Mouse (Mus musculus) heart, embryonic 14.5 days (tissue): ENCODE data around the gene Rab5b. TPM values are rescaled to one million over a fixed set of nuclear protein-coding genes. Genes with fewer than 3 reads are reported as not detected.

Experiments
- ATAC-seq: fragments of 200-750 bp; cut with Nextera tagmentation; 2 replicates; pipeline ENCODE4 v1.8.0; 2017; ENCODE audit warnings: low read depth, moderate TSS enrichment; ENCODE audit not compliant: insufficient number of reproducible peaks, insufficient read depth, low FRiP score
- H3K27ac ChIP-seq, 2 experiments: fragments of 200-500 bp in 1 of 2; fragments of 300-500 bp in 1 of 2; sonication (generic) in 1 of 2; replicated peaks in 1 of 2; 2 replicates each; pipeline ENCODE4 v1.5.1; 2012 to 2014; ENCODE audit warnings: low read depth in 2 of 2, low read length in 2 of 2, control low read depth in 1 of 2, mild to moderate bottlenecking in 1 of 2, mixed read lengths in 1 of 2; ENCODE audit not compliant: control insufficient read depth in 1 of 2, insufficient read depth in 1 of 2
- H3K27me3 ChIP-seq: fragments of 300-500 bp; sonication (generic); 2 replicates; pipeline ENCODE4 v1.6.1; 2014; ENCODE audit warnings: mild to moderate bottlenecking, low read length, control low read depth; ENCODE audit not compliant: control insufficient read depth, insufficient read depth
- H3K36me3 ChIP-seq: fragments of 300-500 bp; sonication (generic); 2 replicates; pipeline ENCODE4 v1.6.1; 2014; ENCODE audit warnings: mild to moderate bottlenecking, control low read depth, low read length, mixed read lengths; ENCODE audit not compliant: control insufficient read depth, insufficient read depth
- H3K4me1 ChIP-seq, 2 experiments: fragments of 200-500 bp in 1 of 2; fragments of 300-500 bp in 1 of 2; sonication (generic) in 1 of 2; 2 replicates each; pipeline ENCODE4 v1.6.1; 2012 to 2014; ENCODE audit warnings: low read length in 2 of 2, control low read depth in 1 of 2, mixed read lengths in 1 of 2; ENCODE audit not compliant: control insufficient read depth in 2 of 2, insufficient read depth in 2 of 2
- H3K4me2 ChIP-seq: fragments of 300-500 bp; sonication (generic); 2 replicates; pipeline ENCODE4 v1.6.1; 2014; ENCODE audit warnings: mild to moderate bottlenecking, low read length
- H3K4me3 ChIP-seq, 2 experiments: fragments of 200-500 bp in 1 of 2; fragments of 300-500 bp in 1 of 2; sonication (generic) in 1 of 2; 2 replicates each; pipeline ENCODE4 v1.5.1; 2012 to 2014; ENCODE audit warnings: low read length in 2 of 2, mild to moderate bottlenecking in 2 of 2, control low read depth in 1 of 2, low read depth in 1 of 2, moderate library complexity in 1 of 2; ENCODE audit not compliant: control insufficient read depth in 1 of 2, insufficient read depth in 1 of 2
- H3K9ac ChIP-seq: fragments of 300-500 bp; sonication (generic); 2 replicates; pipeline ENCODE4 v1.6.1; 2014; ENCODE audit warnings: mild to moderate bottlenecking, low read length
- H3K9me3 ChIP-seq: fragments of 300-500 bp; sonication (generic); 2 replicates; pipeline ENCODE4 v1.6.1; 2016; ENCODE audit warnings: low read length, control low read depth; ENCODE audit not compliant: control insufficient read depth
- WGBS: fragments of 180-500 bp; shearing (Covaris S2); extraction: QIAGEN DNeasy Blood & Tissue Kit; methylation state at CpG from one replicate; pipeline ENCODE4 v1.1.7; 2014; 5-methylcytosine and 5-hydroxymethylcytosine counted together
- polyA plus RNA-seq: library from polyadenylated mRNA; unstranded; fragments of >200 nt; fragmentation: Nextera tagmentation; extraction: Ambion mirVana; gene quantifications from 2 replicates; pipeline ENCODE4 v1.2.1, GENCODE M21; 2014

Gene Rab5b
- polyA plus RNA-seq, 1 experiment from 2014 or later, result 56.7 TPM

DNA sequence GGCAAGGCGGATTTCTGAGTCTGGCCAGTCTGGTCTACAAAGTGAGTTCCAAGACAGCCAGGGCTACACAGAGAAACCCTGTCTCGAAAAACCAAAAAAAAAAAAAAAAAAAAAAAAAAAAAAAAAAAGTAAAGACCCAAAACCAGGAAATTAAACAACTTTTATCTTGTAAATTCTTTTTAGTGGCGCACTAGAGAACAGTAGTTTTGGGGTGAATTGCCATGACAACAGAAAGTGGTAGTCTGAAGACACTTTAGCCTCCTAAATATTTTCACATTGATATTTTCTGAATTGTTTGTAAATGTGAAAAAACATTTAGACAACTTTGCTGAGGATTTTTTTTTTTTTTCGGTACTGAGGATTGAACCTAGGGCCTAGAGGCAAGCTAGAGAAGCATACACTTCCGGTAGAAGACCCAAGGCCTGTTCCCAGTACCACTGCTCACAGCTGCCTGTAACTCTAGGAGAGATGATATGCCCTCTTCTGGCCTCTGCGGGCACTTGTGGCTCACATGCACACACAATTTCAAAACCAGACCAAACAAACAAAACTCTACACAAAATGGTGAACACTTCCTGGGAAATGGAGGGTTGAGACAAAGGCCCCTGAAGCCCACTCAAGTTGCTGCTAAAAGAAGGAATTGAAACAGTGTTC lies 1.1 kb upstream of the Rab5b start:
- Histone ChIP-seq H3K4me1 (peaks cover 13 to 26% of the 10 kb centered on the region in 2 experiments), H3K9me3 (no peaks in the 10 kb centered on the region), H3K27ac (peak overlapping the region; percentile 76 to 77; a peak in 2 of 4 replicates), H3K9ac (no peak overlapping the region), H3K4me3 (no peak overlapping the region), H3K27me3 (no peaks in the 10 kb centered on the region), H3K36me3 (peaks cover 51% of the 10 kb centered on the region), H3K4me2 (peak overlapping the region; percentile 64; the same call in 1 of the 2 replicates)
- no peak for ATAC-seq
- WGBS, result 91% methylated on average over 6 of the region's 6 CpGs

DNA sequence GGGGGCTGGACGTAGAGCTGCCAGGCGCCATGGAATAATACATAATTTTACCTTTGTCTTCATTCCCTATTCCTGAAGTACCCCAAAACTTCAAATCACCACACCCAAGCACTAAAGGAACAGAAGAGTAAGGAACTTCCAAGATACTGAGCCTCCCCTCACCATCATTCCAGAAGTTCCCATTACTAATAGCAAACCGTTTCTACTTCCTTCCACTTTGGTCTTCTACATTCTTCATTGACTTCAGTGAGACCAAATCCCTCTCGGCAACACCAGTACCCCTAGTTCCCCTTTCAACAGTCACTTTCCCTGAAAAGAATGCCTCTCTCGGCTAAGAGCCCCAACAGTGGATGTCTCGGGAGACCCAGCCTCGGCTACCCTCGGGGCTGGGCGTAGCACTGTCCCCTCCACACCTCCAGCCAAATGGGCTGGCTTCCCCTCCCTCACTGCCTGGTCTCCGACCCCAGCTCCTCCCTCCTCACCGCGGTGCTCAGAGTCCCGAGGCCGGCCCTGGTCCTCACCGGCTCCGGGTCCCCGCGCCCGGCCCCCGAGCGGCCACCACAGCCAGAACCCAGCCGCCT lies 563 bp downstream of the Rab5b start:
- peak overlapping the region; percentile 91 for H3K9ac ChIP-seq
- H3K27me3 ChIP-seq, result no peaks in the 10 kb centered on the region
- 1% methylated on average over 21 of the region's 22 CpGs for WGBS
- H3K36me3 ChIP-seq, result peaks cover 34% of the 10 kb centered on the region
- H3K27ac ChIP-seq, result peak overlapping the region; percentile 97
- ATAC-seq, result no peak
- peak overlapping the region; percentile 78 for H3K4me2 ChIP-seq
- no peaks in the 10 kb centered on the region for H3K9me3 ChIP-seq
- H3K4me1 ChIP-seq, result peaks cover 13 to 25% of the 10 kb centered on the region in 2 experiments
- peak overlapping the region; percentile 77 to 87 for H3K4me3 ChIP-seq

DNA sequence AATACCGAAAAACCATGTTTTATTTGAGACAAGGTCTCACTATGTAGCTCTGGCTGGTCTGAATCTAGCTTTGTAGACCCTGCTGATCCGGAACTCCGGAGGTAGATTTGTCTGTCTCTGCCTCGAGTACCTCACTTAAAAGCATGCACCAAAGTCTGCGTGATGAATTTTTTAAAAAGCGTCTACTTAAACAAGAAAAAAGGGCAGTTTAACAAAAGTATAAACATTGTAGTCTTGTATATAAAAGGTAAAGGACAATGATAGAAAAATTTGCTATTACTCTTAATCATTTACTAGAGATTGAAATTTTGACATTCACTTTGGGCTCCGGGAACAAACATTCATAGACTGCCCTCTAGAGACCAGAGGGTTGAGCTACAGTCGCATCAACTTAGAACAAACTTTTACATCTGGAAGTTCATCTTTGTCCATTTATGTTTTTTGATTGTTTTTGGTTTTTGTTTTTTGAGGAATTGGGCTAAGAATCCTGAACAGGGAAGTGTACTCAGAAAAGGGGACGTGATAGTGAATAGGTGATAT lies 21.5 kb downstream of the Rab5b start:
- Histone ChIP-seq H3K4me2 (peak overlapping the region; percentile 79), H3K4me3 (peak overlapping the region; percentile 54 to 59), H3K27me3 (no peaks in the 10 kb centered on the region), H3K9ac (peak overlapping the region; percentile 73), H3K4me1 (peaks cover 2 to 7% of the 10 kb centered on the region in 2 experiments; a peak in 1 of 4 replicates), H3K36me3 (peaks cover 16% of the 10 kb centered on the region), H3K9me3 (no peaks in the 10 kb centered on the region), H3K27ac (peak overlapping the region; percentile 4 to 29; a peak in 2 of 4 replicates)
- ATAC-seq, result no peak
- 3% methylated on average over 9 of the region's 9 CpGs for WGBS

DNA sequence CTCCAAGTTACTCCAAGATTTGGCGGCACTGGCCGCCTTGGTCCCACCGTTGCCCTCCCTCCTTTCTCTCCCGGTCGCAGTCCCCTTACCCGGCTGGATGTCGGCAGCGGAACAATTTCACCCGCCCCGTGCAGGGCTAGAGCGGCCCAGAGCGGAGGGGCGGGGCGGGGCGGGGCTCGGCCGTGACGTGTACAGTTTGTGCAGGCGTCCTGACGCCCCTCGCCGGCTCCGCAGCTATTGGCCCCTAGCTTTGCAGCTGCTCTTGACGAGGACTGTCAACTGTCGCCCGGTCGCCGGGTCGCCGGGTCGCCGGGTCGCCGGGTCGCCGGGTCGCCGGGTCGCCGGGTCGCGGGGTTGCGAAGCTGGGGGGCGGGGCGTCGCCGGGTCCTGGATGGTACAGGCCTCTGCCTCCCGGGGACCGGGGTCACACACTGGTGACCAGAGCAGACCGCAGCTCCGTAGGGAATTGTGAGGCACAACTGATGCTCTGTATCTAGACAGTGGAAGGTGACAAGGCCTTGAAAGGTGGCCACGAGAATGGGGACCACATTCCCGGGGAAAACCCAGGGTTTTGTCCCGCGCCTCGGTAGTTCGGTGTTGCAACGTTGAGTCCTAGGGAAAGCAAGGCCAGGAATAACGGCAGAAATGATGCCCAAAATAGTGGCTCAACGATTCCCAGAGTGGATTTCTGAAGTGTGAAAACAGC lies 22.1 kb downstream of the Rab5b start, which contains the start of gene Suox:
Suox (minus strand) TSS at position 311 of the 706 bp plus-strand sequence.
- peak; percentile 93 for ATAC-seq
- WGBS, result under 1% methylated on average over 60 of the region's 60 CpGs
- Histone ChIP-seq H3K27ac (peak within 1 kb of the TSS; percentile 4 to 29; a peak in 2 of 4 replicates), H3K4me3 (peak within 1 kb of the TSS; percentile 54 to 59), H3K36me3 (peaks cover 10% of the 10 kb centered on the region; the same call in 1 of the 2 replicates), H3K4me2 (peak within 1 kb of the TSS; percentile 79), H3K9me3 (no peaks in the 10 kb centered on the region), H3K4me1 (peaks cover 2 to 7% of the 10 kb centered on the region in 2 experiments; a peak in 1 of 4 replicates), H3K9ac (peak within 1 kb of the TSS; percentile 73), H3K27me3 (no peaks in the 10 kb centered on the region)

DNA sequence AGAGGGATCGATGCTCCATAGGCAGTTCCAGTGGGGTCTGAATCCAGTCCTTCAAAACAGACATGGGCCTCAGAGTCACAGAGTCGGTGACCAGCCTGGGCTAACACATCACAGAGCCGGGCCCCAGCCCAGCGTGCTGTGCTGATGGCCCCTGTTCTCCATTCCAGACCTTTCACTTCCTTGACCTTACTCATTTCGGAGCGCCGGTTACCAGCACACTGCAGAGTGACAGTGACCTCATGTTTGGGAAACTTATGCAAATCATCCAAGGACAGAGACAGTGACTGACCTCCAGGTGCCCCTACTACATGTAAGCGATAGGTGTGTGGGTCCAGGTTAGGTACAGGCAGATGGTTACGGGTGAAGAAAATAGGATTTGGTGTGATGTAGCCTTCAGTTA lies 24.9 kb downstream of the Rab5b start:
- Histone ChIP-seq H3K4me2 (no peak overlapping the region), H3K27ac (no peak overlapping the region), H3K36me3 (peaks cover 10% of the 10 kb centered on the region; the same call in 1 of the 2 replicates), H3K27me3 (no peaks in the 10 kb centered on the region), H3K9me3 (no peaks in the 10 kb centered on the region), H3K4me3 (no peak overlapping the region), H3K4me1 (peaks cover 4 to 10% of the 10 kb centered on the region in 2 experiments; a peak in 1 of 4 replicates), H3K9ac (no peak overlapping the region)
- 88% methylated on average over 9 of the region's 9 CpGs for WGBS
- no peak for ATAC-seq

DNA sequence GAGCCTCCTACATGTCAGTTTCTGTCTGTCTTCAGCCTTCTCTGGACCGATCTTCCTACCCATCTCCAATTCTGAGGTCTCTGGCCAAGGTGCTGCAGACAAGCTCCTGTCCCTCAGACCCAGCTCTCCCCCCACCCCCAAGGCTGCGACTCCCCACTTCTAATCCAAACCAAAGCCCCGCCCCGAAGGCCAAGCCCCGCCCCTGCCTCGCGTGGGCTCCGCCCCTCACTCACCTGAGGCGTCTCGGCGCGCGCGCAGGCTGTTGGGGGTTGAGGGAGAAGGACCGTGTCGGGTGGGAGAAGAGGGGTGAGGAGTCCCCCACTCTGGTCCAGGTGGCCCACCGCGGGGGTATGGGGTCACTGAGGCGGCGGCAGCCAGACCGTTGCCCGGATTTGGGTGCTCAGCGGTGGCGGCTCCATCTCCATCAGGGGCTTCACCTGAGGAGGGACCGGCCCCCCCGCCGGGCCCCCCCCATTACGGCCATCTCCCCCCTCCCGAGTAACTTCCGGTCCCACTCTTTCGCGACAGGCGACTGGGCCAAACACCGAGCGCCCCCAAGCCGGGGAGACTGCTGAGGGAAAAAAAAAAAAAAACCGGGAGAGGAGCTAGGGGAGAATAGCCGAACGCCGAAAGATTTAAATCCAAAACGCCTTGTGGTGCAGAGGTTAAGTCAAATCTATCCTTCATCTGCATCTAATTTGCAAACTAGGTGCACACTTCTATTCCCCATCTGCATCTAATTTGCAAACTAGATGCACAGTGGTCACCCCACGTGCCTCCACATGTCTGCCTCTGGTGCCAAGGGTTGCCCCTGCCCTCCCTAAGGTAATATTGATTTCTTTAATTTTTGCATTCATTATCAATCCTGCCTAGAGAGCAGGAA lies 27.0 kb downstream of the Rab5b start:
- ATAC-seq, result peak; percentile 40; the same call in 1 of the 2 replicates
- Histone ChIP-seq H3K9me3 (no peaks in the 10 kb centered on the region), H3K27ac (no peak overlapping the region), H3K36me3 (peaks cover 6% of the 10 kb centered on the region; the same call in 1 of the 2 replicates), H3K27me3 (no peaks in the 10 kb centered on the region), H3K4me1 (peaks cover 4 to 7% of the 10 kb centered on the region in 2 experiments; a peak in 1 of 4 replicates), H3K4me3 (peak overlapping the region; percentile 70 to 73), H3K9ac (peak overlapping the region; percentile 79), H3K4me2 (peak overlapping the region; percentile 87)
- 2% methylated on average over 39 of the region's 42 CpGs for WGBS
